Mouse (Mus musculus): Measurements from ENCODE around the gene Vdr.

GRCm38 (mm10) chr15:97854551-97854950 is 55.9 kb downstream of the Vdr start:
- TF ChIP-seq GATA1 (IDR thresholded peaks at IDR 0.05; ENCODE audit: borderline replicate concordance, low read length) (no peak), FLI1 (IDR thresholded peaks at IDR 0.05; ENCODE audit: low read length) (no peak)

Data from megakaryocyte, embryonic 14.5 days (primary cell).